Mouse (Mus musculus) spleen, embryonic (tissue): ENCODE results near the gene Naa50.

ENCODE experiments used
- CTCF ChIA-PET: fragments of 350-600 bp; sonication (Branson Sonifier 250); formaldehyde crosslinking; loops from one replicate; lab custom pipeline; 2022; lab: Charles Lee

Gene Naa50

DNA sequence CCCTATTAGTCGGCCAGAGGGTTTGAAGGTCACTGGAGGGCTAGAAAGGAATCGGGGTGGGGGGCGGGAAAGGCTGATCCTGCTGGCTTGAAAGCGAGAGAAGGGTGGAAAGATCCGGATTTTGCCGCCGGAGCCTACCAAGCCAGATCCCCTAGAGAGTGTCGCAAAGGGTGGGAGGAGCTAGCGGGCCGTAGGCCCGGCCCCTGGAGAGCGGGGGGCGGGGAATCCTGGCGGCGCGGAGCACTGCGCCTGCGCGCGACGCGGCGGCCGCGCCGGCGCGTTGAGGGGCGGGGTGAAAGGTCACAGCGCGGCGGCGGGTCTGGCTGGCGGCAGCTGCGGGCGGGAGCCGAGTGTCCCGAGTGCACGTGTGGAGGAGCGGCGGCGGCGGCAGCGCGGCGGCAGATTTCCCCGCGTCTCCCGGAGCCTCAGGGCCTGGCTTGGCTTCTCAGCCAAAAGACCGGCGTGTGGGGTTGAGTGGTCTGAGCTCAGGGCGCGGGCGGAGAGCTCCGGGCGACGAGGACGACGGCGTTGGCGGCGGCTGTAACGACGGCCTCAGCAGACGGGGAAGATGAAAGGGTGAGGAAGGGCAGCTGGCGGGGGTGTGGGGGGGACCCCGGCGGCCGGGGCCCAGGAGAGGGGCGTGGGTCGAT is at the start of gene Naa50, which contains the start of gene Atp6v1a:
TSS of gene Naa50 (plus strand) at position 295 of the 650 bp plus-strand sequence.
TSS of gene Atp6v1a (minus strand) at position 170 of the 650 bp plus-strand sequence.
- CTCF ChIA-PET, result interaction anchor here (0.6 to 1.1 kb wide), 2 partner anchors 56 to 250 kb away, joined by 4 to 11 read pairs; partner anchors contain the start of gene Ccdc191

GRCm38 (mm10) chr16:44099377-44099776 is 40.3 kb upstream of the Naa50 start:
- CTCF ChIA-PET, result no interaction called here

DNA sequence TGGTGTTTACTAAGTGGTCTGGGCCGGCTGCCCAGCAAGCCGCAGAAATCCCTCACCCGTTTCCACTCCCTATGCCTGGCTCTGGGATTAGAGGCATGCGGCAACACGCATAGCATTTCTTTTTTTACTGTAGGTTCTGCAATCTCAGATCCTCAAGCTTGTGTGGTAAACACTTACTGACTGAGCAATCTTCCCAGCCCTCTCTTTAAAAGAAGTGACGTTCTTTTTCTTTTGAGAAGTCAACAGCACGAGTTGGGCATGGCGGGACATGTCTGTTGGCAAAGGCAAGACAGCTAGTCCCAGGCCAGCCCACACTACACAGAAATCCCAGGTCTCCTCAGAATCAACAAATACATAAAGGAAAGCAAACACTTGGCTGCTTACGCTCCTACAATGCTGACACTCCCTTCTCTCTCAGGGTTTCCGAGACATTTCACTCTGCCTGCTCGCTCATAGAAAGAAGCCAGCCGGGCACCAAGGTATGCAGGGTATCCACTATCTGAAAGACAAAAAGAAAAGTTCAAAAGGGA is 38.4 kb upstream of the Naa50 start:
- CTCF ChIA-PET, result no interaction called here

GRCm38 (mm10) chr16:44102925-44103324 is 36.7 kb upstream of the Naa50 start:
- CTCF ChIA-PET, result no interaction called here

DNA sequence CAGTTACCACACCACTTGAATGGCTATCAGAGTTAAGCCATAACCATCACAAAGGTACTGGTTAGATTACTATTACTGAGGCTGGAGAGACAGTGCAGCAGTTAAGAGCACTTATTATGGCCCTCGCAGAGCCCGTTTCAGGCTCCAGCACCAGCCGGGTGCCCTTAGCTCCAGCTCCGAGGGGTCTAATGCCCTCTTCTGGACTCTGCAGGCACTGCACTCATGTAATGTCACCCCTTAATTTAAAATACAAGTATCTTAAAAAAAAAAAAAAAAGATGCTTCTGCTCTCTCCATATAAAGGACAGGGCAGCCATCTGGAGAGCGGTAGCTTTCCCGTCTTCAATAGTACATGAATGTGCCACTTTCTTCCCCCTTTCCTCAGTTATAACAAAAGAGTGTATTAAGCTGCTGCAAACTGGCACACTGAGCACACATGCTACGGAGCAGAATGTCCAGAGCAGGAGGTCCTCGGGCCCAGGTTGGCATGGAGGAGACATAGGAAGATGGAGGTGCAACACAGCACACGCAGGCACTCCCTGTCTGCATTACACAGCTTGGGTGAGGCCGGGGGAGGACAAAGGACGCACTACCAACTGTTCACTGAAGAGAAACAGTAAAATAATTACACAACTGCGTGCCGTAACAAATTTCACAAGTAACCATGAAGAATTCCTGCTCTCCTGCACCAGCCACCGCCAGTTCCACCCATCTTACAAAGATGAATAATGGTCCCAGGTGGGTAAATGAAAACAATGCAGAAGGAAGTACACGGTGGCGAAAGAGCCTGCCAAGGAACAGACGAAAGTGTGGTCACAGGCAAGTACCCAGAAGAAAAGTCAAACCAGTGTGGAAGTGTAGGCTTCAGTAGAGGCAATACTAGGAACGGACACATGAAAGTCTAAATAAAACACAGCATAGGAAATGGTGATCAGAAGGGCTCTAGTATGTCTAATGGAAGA is 35.5 kb upstream of the Naa50 start:
- CTCF ChIA-PET, result interaction anchor here (0.6 kb wide), 1 partner anchor 239 kb away, joined by 3 read pairs; no protein-coding TSS in a partner anchor

GRCm38 (mm10) chr16:44105211-44105610 is 34.4 kb upstream of the Naa50 start:
- CTCF ChIA-PET, result no interaction called here

GRCm38 (mm10) chr16:44109002-44109401 is 30.6 kb upstream of the Naa50 start:
- CTCF ChIA-PET, result no interaction called here

GRCm38 (mm10) chr16:44119753-44120501 is 19.7 kb upstream of the Naa50 start:
- CTCF ChIA-PET, result no interaction called here

DNA sequence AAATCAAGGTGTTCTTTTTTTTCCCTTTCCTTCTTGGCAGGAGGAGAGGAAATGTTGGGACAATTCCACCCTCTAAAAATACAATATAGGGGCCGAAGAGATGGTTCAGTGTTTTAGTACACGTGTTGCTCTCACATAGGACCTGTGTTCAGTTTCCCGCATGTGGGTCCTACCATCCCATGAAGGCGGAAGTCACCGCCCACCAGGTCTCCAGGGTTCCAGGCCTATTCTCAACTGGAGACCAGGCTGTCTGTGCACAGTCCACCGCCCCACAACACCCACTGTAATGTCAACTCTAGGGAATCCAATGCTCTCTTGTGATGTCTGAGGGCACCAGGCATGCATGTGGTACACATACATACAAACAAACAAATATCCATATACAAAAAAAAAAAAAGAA is 17.5 kb upstream of the Naa50 start:
- CTCF ChIA-PET, result no interaction called here

GRCm38 (mm10) chr16:44122574-44122973 is 17.1 kb upstream of the Naa50 start:
- CTCF ChIA-PET, result no interaction called here

DNA sequence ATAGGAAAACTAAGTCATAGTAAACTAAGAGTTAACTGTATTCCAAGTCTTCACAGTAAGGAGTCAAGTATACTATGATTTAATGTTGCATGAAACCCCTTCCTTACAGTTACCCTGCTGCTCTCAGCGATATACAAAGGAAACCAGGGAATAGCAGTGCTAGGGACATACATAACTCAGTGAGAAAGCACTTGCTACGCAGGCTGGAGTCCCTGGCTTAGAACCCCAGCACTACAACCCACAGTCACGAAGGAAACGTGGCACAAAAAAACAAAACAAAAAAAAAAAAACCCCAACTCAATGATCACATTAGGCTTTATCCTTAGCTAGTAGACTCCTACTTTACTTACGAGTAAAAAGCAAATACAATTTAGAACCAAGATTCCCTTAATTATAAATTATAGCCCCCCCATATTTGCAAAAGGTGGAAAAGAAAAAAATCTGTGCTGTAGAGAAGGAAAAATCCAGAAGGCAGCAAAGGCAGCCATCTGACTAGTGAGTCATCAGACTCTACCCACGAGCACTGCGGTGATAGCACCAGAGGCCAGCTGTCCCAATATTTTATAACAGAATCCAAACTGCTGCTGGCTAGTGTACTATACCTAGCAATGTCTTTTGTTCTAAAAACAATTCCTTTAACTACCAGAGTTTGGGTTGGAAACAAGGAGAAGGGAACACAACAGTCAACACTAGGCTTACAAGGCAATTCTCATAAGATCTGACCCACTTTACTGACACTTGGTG is 16.5 kb upstream of the Naa50 start:
- CTCF ChIA-PET, result interaction anchor here (1.6 kb wide), 1 partner anchor 10 kb away, joined by 4 read pairs; no protein-coding TSS in a partner anchor

DNA sequence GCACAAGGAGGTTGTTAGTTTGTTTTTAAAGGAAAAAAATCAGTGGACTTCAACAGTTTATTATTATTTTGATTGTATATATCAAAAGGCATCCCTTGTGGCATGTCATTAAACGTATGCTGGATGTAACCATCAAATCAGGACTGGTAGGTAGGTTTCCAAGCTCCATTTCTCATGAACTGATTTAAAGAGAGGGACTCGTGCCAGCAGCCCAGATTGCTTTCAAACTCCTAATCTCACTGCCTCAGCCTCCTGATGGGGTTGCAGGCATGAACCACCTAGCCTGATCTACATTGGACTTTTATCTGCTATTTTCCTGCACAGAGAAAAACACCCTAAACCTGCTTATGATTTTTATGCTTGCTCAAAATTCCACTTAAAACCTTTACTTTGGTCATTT is 15.8 kb upstream of the Naa50 start:
- CTCF ChIA-PET, result interaction anchor here (1.6 kb wide), 1 partner anchor 9 kb away, joined by 4 read pairs; no protein-coding TSS in a partner anchor

DNA sequence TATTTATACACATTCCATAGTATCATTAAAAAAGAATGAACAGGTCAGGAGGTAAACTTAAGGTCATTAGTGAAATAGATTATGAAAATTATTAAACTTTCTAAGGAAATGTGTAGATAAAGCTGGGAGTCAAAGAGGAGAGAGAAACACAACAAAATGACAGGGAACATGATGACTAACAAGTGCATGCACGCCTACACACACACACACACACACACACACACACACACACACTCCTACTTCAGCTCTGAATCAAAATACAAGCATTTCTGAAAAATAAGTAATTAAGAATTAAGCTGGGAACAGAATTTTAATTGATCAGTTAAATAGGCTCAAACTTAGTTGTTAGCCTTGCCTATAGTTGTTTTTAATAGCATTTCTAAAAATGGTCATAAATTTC is 14.9 kb upstream of the Naa50 start:
- CTCF ChIA-PET, result interaction anchor here (1.6 kb wide), 1 partner anchor 9 kb away, joined by 4 read pairs; no protein-coding TSS in a partner anchor

DNA sequence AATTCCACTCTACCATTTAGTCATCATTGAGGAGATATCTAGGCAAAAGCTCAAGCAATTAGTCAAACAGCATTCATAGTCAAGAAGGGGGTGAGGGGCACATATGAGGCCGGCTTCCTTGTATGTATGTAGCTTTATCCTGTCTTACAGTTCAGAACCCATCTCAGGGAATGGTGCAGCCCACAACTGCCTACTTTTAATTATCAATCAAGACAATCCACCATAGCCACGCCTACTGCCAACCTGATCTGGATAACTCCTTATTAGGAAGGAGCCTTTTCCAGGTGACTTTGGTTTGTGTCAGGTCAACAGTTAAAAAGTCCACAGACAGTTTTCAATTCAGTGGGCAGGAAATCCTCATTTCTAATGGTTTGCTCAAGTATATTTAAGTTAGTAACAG is 14.2 kb upstream of the Naa50 start:
- CTCF ChIA-PET, result no interaction called here

GRCm38 (mm10) chr16:44126437-44126836 is 13.2 kb upstream of the Naa50 start:
- CTCF ChIA-PET, result interaction anchor here (0.6 kb wide), 1 partner anchor 155 kb away, joined by 7 read pairs; no protein-coding TSS in a partner anchor

DNA sequence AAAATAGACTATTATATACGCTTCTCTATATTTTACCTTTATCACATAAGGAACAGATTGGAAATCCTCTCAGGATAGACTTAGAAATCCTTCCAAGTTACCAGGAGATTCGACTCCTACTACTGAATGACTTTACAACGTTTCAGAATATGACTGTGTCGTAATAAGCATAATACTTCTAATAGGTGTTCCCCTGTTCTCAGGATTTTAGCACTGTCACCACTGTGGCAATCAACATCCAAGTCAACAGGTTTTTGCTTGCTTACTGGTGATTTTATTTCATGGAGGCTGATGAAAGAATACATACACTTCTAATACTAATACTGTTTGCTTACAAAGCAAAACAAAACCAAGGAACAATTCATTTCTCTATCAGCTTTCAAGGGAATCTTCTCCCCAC is 7.3 kb upstream of the Naa50 start:
- CTCF ChIA-PET, result no interaction called here

GRCm38 (mm10) chr16:44133187-44133586 is 6.4 kb upstream of the Naa50 start:
- CTCF ChIA-PET, result interaction anchor here (1.3 kb wide), 1 partner anchor 9 kb away, joined by 4 read pairs; no protein-coding TSS in a partner anchor

GRCm38 (mm10) chr16:44136511-44137021 is 3.1 kb upstream of the Naa50 start:
- CTCF ChIA-PET, result no interaction called here

DNA sequence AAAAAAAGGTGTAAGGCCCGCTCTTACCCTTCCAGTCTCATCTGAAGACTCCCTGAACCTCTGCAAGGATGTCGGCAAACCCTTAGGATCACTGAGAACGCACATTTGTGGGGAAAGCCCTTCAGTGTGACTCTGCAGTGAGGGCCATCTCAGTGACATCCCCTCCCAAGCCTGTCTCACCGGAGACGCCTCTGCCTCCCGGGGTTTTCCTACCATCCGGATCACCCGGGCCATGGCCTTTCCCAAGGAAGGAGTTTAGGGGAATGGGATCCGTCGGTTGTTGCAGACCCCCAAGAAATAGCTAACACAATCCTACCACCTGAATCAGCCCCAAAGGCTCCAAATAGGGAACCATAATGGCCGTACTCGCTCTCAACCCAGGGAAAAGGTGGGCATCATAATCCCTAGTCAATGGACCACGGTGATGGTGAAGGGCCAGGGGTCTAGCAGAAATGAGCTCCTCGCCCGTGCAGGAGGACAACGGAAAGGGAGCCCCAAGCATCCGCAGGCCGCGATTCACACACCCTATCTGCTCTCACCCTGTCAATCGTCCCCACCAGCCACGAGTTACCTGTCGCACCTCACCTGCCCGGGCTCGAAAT is 1.2 kb upstream of the Naa50 start:
- CTCF ChIA-PET, result interaction anchor here (0.6 kb wide), 1 partner anchor 1092 kb away, joined by 4 read pairs; no protein-coding TSS in a partner anchor
